14 mouse cellular contexts compared by ENCODE assay signal in genomic region chrX:141324201-141324600, GRCm38 (mm10).
DNase-seq lines count a peak whose midpoint lies in the region; ATAC-seq and TF ChIP-seq lines count a peak whose summit lies in the region.
"Had no signal": no experiment of that assay in that cellular context is flagged by ENCODE, and none has a peak within 500 bp of the region (broad histone marks: within the 10 kb centered on the region; RNA-seq: fewer than 3 reads in every experiment).

No protein-coding gene starts in this region.

- no peaks in the 10 kb centered on the region for H3K4me1 ChIP-seq in lung, postnatal 0 days (ENCODE audit: insufficient read depth, low read depth, low read length)
- H3K4me1 ChIP-seq: forebrain, embryonic 10.5 days; liver, embryonic 13.5 days; midbrain, embryonic 15.5 days; neural tube, embryonic 15.5 days had no signal

- H3K9me3 ChIP-seq in lung, postnatal 0 days (ENCODE audit: low read length), result no peaks in the 10 kb centered on the region
- H3K9me3 ChIP-seq: forebrain, embryonic 10.5 days; liver, embryonic 13.5 days; midbrain, embryonic 15.5 days; neural tube, embryonic 15.5 days had no signal

- no peak for ATAC-seq in cerebellum, adult (ENCODE audit: insufficient number of reproducible peaks, low FRiP score, low TSS enrichment)
- ATAC-seq in lung, postnatal 0 days, result no peak
- ATAC-seq: midbrain, embryonic 15.5 days had no signal

- 30% methylated on average over 3 of the region's 3 CpGs for WGBS in lung, postnatal 0 days

- no peak overlapping the region for H3K4me3 ChIP-seq in lung, postnatal 0 days (ENCODE audit: low read depth, low read length)
- H3K4me3 ChIP-seq: forebrain, embryonic 10.5 days; liver, embryonic 13.5 days; midbrain, embryonic 15.5 days; neural tube, embryonic 15.5 days had no signal

- H3K9ac ChIP-seq in lung, postnatal 0 days (replicated peaks; ENCODE audit: low read depth), result no peak overlapping the region
- H3K9ac ChIP-seq: liver, embryonic 13.5 days; midbrain, embryonic 15.5 days; neural tube, embryonic 15.5 days had no signal

- no peaks in the 10 kb centered on the region for H3K36me3 ChIP-seq in lung, postnatal 0 days (ENCODE audit: insufficient read depth, low read length)
- H3K36me3 ChIP-seq: forebrain, embryonic 10.5 days; liver, embryonic 13.5 days; midbrain, embryonic 15.5 days; neural tube, embryonic 15.5 days had no signal

- DNase-seq in cerebellum, postnatal 10 days, result peak; percentile 19 to 56
- peak; percentile 4 to 6 for DNase-seq in kidney, postnatal 4 days
- DNase-seq in kidney, postnatal 36 days, result no peak
- peak; percentile 17 for DNase-seq in gastrocnemius, postnatal 25 days
- DNase-seq in lung, postnatal 0 days (ENCODE audit: low spot score), result peak; percentile 9
- DNase-seq in adrenal gland, postnatal 4 days (ENCODE audit: low spot score in 2 of 2), result no peak
- no peak for DNase-seq in ovary, postnatal 10 days (ENCODE audit: low spot score)
- DNase-seq: kidney, adult 9 months; liver, embryonic 13.5 days; thymus, postnatal 36 days had no signal

- H3K4me2 ChIP-seq in lung, postnatal 0 days (replicated peaks; ENCODE audit: low read depth, low read length), result no peak overlapping the region
- H3K4me2 ChIP-seq: liver, embryonic 13.5 days; midbrain, embryonic 15.5 days; neural tube, embryonic 15.5 days had no signal

- no peak for TF ChIP-seq CTCF in lung, postnatal 0 days (IDR thresholded peaks at IDR 0.05)

- H3K27me3 ChIP-seq in lung, postnatal 0 days (replicated peaks; ENCODE audit: insufficient read depth, low read length), result no peaks in the 10 kb centered on the region
- H3K27me3 ChIP-seq: liver, embryonic 13.5 days had no signal

- H3K27ac ChIP-seq in lung, postnatal 0 days (ENCODE audit: low read length), result no peak overlapping the region
- H3K27ac ChIP-seq: forebrain, embryonic 10.5 days; liver, embryonic 13.5 days; midbrain, embryonic 15.5 days; neural tube, embryonic 15.5 days had no signal

- TF ChIP-seq EP300 in lung, postnatal 0 days (IDR thresholded peaks at IDR 0.05), result no peak

Comparison
In these comparisons a context has a peak if more than half of its experiments do, and no peak if none do; other contexts are left out.
1. DNase-seq: peak in cerebellum, postnatal 10 days (2 of 2), kidney, postnatal 4 days (2 of 2), gastrocnemius, postnatal 25 days (single experiment) and lung, postnatal 0 days (single experiment); none in kidney, postnatal 36 days (0 of 2), adrenal gland, postnatal 4 days (0 of 2) and ovary, postnatal 10 days (single experiment).